Mouse (Mus musculus) left cerebral cortex, adult 8-10 months (tissue): ENCODE data around the gene Ppfia3. TPM values are rescaled to one million over a fixed set of nuclear protein-coding genes. Genes with fewer than 3 reads are reported as not detected.

ENCODE experiments used
- DNase-seq, 2 experiments: peaks; one replicate each; pipeline ENCODE4 v3.0.0; 2022; ENCODE audit warnings: low spot score in 2 of 2
- total RNA-seq, 4 experiments: library from RNA; stranded (reverse); gene quantifications; 2 replicates each; pipeline ENCODE4 v1.2.4; 2022

Ppfia3 gene
- total RNA-seq, 4 experiments from 2014 or later: 137 to 162 (median 150) TPM

DNA sequence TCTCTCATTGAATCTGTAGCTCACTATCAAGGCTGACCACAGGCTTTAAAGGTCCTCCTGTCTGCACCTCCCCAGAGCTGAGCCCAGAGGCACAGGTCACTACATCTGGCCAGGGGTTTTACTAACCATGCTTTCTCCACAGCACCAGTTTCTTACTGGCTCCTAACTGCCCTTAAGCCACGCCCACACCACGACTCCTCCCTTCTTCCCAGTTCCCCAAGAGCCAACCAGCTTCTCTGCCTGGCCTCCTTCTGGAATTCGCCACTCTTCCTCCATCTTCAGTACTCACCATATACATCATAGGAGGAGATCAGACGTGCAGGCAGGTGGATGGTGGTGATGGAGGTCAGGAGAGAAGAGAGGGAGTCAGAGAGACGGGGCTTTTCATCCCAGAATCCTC is 13.8 kb downstream of the Ppfia3 start:
- DNase-seq: no peak

DNA sequence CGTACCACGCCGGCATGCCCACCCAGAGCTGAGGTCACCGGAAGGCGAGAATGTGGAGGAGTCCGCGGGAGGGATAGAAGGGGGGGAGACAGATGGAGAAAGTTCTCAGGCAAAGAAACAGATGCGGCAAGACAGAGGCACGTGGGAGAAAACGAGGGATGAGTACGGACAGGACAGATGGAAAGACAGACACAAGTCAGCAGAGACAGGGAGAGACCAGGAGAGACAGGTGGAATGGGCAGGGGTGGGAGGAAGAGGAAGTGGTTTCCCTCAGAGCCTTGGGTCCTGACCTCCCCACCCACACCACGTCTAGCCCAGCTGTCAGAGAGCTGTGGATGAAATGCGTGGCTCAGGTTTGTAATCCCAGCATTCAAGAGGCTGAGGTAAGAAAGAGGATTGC is 19.9 kb downstream of the Ppfia3 start:
- DNase-seq: no peak

GRCm38 (mm10) chr7:45343543-45343942 is 23.3 kb downstream of the Ppfia3 start:
- no peak for DNase-seq

- no peak for DNase-seq
These were observed 24.7 kb downstream of the Ppfia3 start for GRCm38 (mm10) chr7:45342081-45342480.

GRCm38 (mm10) chr7:45341303-45341702 is 25.5 kb downstream of the Ppfia3 start:
- peak; percentile 49 to 74 for DNase-seq

- no peak for DNase-seq
These were observed 26.1 kb downstream of the Ppfia3 start for GRCm38 (mm10) chr7:45340669-45341068.

DNA sequence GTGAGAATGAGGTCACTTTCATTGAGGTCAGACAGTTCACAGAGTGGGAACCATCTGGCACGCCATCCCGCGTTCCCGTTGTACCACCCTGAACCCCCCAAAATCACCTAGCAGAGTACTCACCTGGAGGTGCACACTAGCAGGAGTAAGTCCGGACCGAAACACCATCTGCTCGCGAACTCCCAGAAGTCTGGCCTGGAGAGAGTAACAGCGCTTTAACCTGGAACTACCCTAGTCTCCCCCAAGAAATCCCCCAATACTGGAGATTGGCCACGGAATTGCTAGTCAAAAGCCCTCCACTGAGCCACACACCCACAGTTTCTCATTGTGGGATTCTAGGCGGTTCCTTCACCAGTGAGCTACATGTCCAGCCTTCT is 26.8 kb downstream of the Ppfia3 start:
- no peak for DNase-seq

DNA sequence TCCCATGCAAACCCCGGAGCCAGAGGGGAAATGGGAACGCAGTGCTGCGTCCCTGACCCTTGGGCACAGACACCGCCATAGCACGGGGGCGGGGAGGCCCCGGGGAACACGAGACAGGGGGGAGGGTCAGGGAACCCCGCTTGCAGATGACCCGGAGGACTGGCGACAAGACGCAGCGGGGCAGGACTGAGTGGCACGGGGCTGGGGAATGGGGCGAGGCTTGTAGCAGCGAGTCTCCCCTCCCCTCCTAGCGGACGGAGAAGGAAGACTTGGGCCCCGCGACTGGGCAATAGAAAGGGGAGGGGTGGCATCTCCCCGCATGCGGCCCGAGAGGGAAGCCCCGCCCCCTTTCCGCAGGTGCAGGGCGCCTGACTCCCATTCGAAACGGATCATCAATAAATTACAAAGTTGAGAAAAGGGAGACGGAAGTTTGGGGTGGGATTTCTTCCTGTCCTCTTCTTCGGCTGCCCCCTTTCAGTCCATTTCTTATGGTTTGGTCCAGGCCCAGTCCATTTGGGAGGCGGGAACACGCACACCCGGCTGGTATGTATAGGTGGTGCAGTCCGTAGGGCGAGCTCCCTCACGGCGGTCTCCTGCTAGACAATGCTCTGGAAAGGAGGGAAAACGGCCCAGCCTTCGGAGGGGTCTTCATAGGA is 27.3 kb downstream of the Ppfia3 start:
- DNase-seq: peak in 1 of 2 experiments; percentile 24

GRCm38 (mm10) chr7:45338161-45338911 is 28.5 kb downstream of the Ppfia3 start:
- DNase-seq: peak; percentile 17 to 72

DNA sequence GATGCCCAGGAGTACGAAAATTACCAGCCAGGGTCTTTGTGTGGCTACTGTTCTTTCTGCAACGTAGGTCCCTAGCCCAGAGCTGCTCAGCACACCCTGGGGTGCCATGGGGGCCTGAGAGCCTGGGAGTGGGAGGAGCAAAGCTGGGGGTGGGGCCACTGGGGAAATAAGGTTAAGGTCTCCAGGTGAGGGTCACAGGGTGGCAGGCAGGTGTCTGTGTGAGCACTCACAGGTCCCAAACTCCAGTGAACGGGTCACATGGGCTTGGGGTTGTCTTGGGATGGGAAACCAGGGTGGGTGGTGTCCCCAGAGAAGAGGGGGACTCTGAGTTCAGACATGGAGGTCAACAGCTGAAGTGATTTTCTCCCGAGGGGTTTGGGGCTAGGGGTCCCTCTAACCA is 29.4 kb downstream of the Ppfia3 start:
- no peak for DNase-seq

DNA sequence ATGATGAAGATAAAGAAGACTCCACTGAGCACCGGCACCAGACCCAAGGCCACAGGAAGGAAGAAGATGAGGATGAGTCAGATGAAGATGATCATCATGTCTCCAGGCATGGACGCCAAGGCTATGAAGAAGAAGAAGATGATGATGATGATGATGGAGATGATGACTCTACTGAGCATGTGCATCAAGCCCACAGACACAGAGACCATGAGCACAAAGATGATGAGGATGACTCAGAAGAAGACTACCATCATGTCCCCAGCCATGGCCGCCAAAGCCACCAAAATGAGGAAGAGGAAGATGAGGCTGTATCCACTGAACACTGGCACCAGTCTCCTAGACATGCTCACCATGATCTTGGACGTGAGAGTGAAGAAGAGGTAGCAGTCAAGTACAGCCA is 30.5 kb downstream of the Ppfia3 start:
- DNase-seq: no peak

DNA sequence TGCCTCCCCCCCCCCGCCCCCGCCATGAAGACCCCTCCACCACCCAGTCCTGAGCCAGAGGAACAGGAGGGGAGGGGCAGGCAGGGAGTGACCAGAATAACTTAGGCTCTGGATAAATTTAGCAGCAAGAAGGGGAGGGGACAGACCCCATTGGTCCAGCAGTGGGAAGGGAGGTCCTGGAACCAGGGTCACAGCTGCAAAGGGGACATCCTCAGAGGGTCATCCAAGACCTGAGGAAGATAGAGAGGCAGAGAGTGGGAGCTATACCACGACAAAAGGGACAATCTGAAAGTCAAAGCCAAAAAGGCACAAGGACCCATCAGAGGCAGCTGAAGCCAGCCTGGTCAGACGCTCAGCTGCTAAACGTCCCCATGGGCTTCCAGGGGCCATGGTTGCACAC is 31.8 kb downstream of the Ppfia3 start, which contains the start of gene Hrc:
Gene Hrc, plus strand, starts transcription at position 235 of the 400 bp plus-strand sequence.
- no peak for DNase-seq

GRCm38 (mm10) chr7:45334605-45335004 is 32.2 kb downstream of the Ppfia3 start:
- no peak for DNase-seq

GRCm38 (mm10) chr7:45333431-45333982 is 33.3 kb downstream of the Ppfia3 start, which contains the start of gene Trpm4:
Gene Trpm4, minus strand, starts transcription at chr7:45333780.
- DNase-seq: peak; percentile 43 to 56

DNA sequence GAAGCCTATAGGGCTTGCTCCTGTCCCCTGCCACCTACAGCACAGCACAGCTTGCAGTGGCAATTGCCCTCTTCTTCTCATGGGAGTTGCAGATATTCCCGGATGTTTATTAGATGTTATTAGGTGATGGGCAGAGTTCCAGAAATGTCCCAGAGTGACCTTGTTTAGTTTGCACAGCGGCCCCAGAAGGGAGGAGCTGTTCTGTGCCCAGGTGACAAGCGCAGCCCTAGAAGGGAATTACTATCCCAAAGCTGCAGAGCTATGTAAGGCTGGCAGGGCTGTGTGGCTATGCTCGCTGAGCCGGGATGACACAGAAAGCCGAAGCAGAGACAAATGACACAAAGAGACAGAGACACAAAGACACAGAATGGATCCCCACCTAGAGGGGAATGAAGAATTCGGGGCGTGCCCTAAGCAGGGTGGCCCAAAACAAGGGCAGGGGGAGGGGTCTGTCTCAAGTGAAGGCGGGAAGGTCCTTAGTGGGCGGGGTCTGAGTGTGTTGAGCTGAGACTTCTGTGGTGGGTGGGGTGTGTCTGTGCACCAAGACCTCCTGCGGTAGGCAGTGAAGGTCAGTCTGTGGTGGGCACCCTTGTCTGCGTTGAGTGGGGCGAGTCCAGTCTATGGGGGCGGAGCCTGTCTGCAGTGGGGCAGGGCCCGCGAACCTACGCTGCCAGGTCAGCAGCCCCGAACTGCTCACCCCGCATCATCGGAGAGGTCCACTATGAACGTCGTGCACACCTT is 34.0 kb downstream of the Ppfia3 start:
- DNase-seq: peak in 1 of 2 experiments; percentile 21

DNA sequence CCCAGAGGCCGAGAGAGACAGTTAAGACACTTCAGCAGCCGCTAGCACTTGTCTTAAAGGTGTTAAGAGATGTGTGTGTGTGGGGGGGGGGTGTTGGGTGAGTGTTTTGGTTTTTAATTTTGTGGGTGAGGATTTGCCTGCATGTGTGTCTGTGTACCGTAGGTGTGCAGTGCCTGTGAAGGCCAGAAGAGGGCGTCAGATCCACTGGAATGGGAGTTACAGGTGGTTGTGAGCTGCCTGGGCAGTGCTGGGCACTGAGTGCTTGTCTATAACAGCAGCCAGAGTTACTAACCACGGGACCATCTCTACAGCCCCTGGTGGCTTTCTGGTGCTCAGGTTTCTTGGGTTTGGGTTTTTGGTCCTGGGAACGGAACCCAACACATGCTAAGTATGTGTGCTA is 35.3 kb downstream of the Ppfia3 start:
- DNase-seq: no peak

DNA sequence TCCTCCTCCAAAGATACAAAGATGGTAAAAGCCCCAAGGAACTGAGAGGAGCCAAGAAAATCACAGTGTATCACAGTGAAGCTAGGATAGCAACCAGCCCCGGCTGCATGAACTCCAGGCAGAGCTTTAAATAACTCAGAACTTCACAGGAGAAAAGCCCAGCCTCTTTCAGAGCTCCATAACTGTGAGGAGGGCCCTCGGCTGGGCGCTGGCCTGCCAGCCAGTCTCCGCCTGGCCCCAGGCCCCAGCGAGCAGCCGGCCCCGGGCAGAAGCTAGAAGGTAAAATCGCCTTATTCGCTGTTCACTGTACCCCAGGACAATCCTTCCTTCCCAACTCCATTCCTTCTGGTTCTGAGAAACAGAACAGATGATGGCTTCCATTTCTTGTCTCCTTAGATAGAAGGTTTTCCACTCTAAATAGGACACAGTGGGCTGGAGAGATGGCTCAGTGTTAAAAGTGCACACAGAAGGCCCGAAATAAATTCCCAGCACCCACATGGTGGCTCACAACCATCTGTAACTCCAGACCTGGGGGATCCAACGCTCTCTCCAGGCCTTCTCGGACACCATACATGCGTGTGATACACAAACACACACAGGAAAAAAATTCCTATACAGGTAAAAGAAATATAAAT is 37.9 kb downstream of the Ppfia3 start:
- DNase-seq: no peak

GRCm38 (mm10) chr7:45325800-45326199 is 41.0 kb downstream of the Ppfia3 start:
- no peak for DNase-seq

GRCm38 (mm10) chr7:45323069-45323468 is 43.8 kb downstream of the Ppfia3 start:
- DNase-seq: no peak

GRCm38 (mm10) chr7:45322245-45322644 is 44.6 kb downstream of the Ppfia3 start:
- DNase-seq: no peak

- DNase-seq: no peak
These were observed 50.3 kb downstream of the Ppfia3 start for GRCm38 (mm10) chr7:45316536-45316935.
